Mouse (Mus musculus) heart, embryonic 10.5 days (tissue): ENCODE measurements around the gene Sec14l4. TPM values are rescaled to one million over a fixed set of nuclear protein-coding genes. Genes with fewer than 3 reads are reported as not detected.
A peak's percentile ranks its signal among the peaks of the same experiment; 100 is the strongest.

Source experiments
- DNase-seq: peaks from one replicate; pipeline ENCODE4 v3.0.0-alpha.2; 2017; ENCODE audit warnings: low spot score
- H3K27ac ChIP-seq: fragments of 300-500 bp; sonication (generic); 2 replicates; pipeline ENCODE4 v1.5.1; 2016; ENCODE audit warnings: mild to moderate bottlenecking
- H3K27me3 ChIP-seq: fragments of 300-500 bp; sonication (generic); 2 replicates; pipeline ENCODE4 v1.6.1; 2016; ENCODE audit warnings: mild to moderate bottlenecking; ENCODE audit not compliant: poor library complexity, insufficient read depth, severe bottlenecking
- H3K36me3 ChIP-seq: fragments of 300-500 bp; sonication (generic); 2 replicates; pipeline ENCODE4 v1.6.1; 2016; ENCODE audit warnings: mild to moderate bottlenecking, moderate library complexity
- H3K4me1 ChIP-seq: fragments of 300-500 bp; sonication (generic); 2 replicates; pipeline ENCODE4 v1.6.1; 2016; ENCODE audit warnings: mild to moderate bottlenecking
- H3K4me3 ChIP-seq: fragments of 300-500 bp; sonication (generic); 2 replicates; pipeline ENCODE4 v1.5.1; 2016; ENCODE audit warnings: mild to moderate bottlenecking, moderate library complexity
- H3K9me3 ChIP-seq: fragments of 300-500 bp; sonication (generic); 2 replicates; pipeline ENCODE4 v1.6.1; 2016; ENCODE audit warnings: mild to moderate bottlenecking, moderate library complexity
- WGBS: fragments of 180-500 bp; shearing (Covaris S2); methylation state at CpG from one replicate; pipeline ENCODE4 v1.1.7; 2016; 5-methylcytosine and 5-hydroxymethylcytosine counted together
- polyA plus RNA-seq: library from polyadenylated mRNA; unstranded; fragments of >200 nt; fragmentation: Nextera tagmentation; extraction: Ambion mirVana; gene quantifications from 2 replicates; pipeline ENCODE4 v1.2.1, GENCODE M21; 2016

Gene Sec14l4
- polyA plus RNA-seq, 1 experiment from 2014 or later = 0.50 TPM

- WGBS = 74% methylated on average over 4 of the region's 4 CpGs
- H3K4me3 ChIP-seq = no peak overlapping the region
Observed at GRCm38 (mm10) chr11:4034169-4034568, 2.9 kb downstream of the Sec14l4 start.

GRCm38 (mm10) chr11:4035116-4035892 is 4.0 kb downstream of the Sec14l4 start:
- no peak overlapping the region for H3K27ac ChIP-seq
- DNase-seq = peak; percentile 64
- no peak overlapping the region for H3K4me3 ChIP-seq
- peaks cover 19% of the 10 kb centered on the region for H3K4me1 ChIP-seq
- H3K36me3 ChIP-seq = no peaks in the 10 kb centered on the region
- peaks cover 20% of the 10 kb centered on the region for H3K27me3 ChIP-seq
- no peaks in the 10 kb centered on the region for H3K9me3 ChIP-seq
- 64% methylated on average over 18 of the region's 18 CpGs for WGBS

More at GRCm38 (mm10) chr11:4034169-4034568, 2.9 kb downstream of the Sec14l4 start:
- DNase-seq = no peak
- H3K27ac ChIP-seq = no peak overlapping the region
- peaks cover 19% of the 10 kb centered on the region for H3K4me1 ChIP-seq
- H3K36me3 ChIP-seq = no peaks in the 10 kb centered on the region
- H3K9me3 ChIP-seq = no peaks in the 10 kb centered on the region
- H3K27me3 ChIP-seq = peaks cover 20% of the 10 kb centered on the region

- Histone ChIP-seq H3K36me3 (no peaks in the 10 kb centered on the region), H3K27ac (no peak overlapping the region), H3K4me1 (peaks cover 19% of the 10 kb centered on the region), H3K4me3 (no peak overlapping the region), H3K9me3 (no peaks in the 10 kb centered on the region), H3K27me3 (peaks cover 17% of the 10 kb centered on the region)
- DNase-seq = peak; percentile 65
- 81% methylated on average over 6 of the region's 6 CpGs for WGBS
Observed at GRCm38 (mm10) chr11:4035916-4036315, 4.7 kb downstream of the Sec14l4 start.

- Histone ChIP-seq H3K27ac (no peak overlapping the region), H3K36me3 (no peaks in the 10 kb centered on the region), H3K9me3 (no peaks in the 10 kb centered on the region), H3K27me3 (peaks cover 11% of the 10 kb centered on the region), H3K4me3 (no peak overlapping the region), H3K4me1 (peaks cover 14% of the 10 kb centered on the region)
- DNase-seq = peak; percentile 63
- WGBS = 57% methylated on average over 9 of the region's 9 CpGs
Observed at GRCm38 (mm10) chr11:4036365-4037084, 5.3 kb downstream of the Sec14l4 start.

- DNase-seq = peak; percentile 71
- WGBS = 83% methylated on average over 4 of the region's 4 CpGs
- no peak overlapping the region for H3K27ac ChIP-seq
- no peak overlapping the region for H3K4me3 ChIP-seq
- H3K9me3 ChIP-seq = no peaks in the 10 kb centered on the region
- no peaks in the 10 kb centered on the region for H3K36me3 ChIP-seq
- H3K27me3 ChIP-seq = no peaks in the 10 kb centered on the region
- H3K4me1 ChIP-seq = peaks cover 8% of the 10 kb centered on the region; the same call in 1 of the 2 replicates
Observed at GRCm38 (mm10) chr11:4039951-4040350, 8.7 kb downstream of the Sec14l4 start.

GRCm38 (mm10) chr11:4041123-4041625 is 9.9 kb downstream of the Sec14l4 start:
- no peak overlapping the region for H3K4me3 ChIP-seq
- WGBS = 81% methylated on average over 6 of the region's 6 CpGs
- H3K27me3 ChIP-seq = no peaks in the 10 kb centered on the region
- no peaks in the 10 kb centered on the region for H3K36me3 ChIP-seq
- DNase-seq = peak; percentile 58
- no peak overlapping the region for H3K27ac ChIP-seq
- H3K9me3 ChIP-seq = no peaks in the 10 kb centered on the region
- H3K4me1 ChIP-seq = no peaks in the 10 kb centered on the region

- H3K9me3 ChIP-seq = no peaks in the 10 kb centered on the region
- no peaks in the 10 kb centered on the region for H3K36me3 ChIP-seq
- H3K27ac ChIP-seq = no peak overlapping the region
- WGBS = 88% methylated on average over 7 of the region's 7 CpGs
- no peak overlapping the region for H3K4me3 ChIP-seq
- H3K4me1 ChIP-seq = no peaks in the 10 kb centered on the region
- H3K27me3 ChIP-seq = no peaks in the 10 kb centered on the region
- peak; percentile 57 for DNase-seq
Observed at GRCm38 (mm10) chr11:4043081-4043480, 11.8 kb downstream of the Sec14l4 start.

- no peak overlapping the region for H3K4me3 ChIP-seq
- no peak for DNase-seq
- 0 out of 2 replicates have a peak, but pooled peaks cover 2% of the 10 kb centered on the region for H3K9me3 ChIP-seq
- 74% methylated on average over 5 of the region's 5 CpGs for WGBS
- H3K27ac ChIP-seq = no peak overlapping the region
- H3K27me3 ChIP-seq = no peaks in the 10 kb centered on the region
- H3K36me3 ChIP-seq = no peaks in the 10 kb centered on the region
- H3K4me1 ChIP-seq = no peaks in the 10 kb centered on the region
Observed at GRCm38 (mm10) chr11:4046526-4046925, 15.3 kb downstream of the Sec14l4 start.

GRCm38 (mm10) chr11:4047766-4048165 is 16.5 kb downstream of the Sec14l4 start:
- H3K27me3 ChIP-seq = no peaks in the 10 kb centered on the region
- H3K36me3 ChIP-seq = no peaks in the 10 kb centered on the region
- 0 out of 2 replicates have a peak, but pooled peaks cover 2% of the 10 kb centered on the region for H3K9me3 ChIP-seq
- no peak overlapping the region for H3K4me3 ChIP-seq
- H3K4me1 ChIP-seq = no peaks in the 10 kb centered on the region
- 94% methylated on average over 2 of the region's 2 CpGs for WGBS
- DNase-seq = no peak
- H3K27ac ChIP-seq = no peak overlapping the region

- no peak overlapping the region for H3K27ac ChIP-seq
- no peaks in the 10 kb centered on the region for H3K27me3 ChIP-seq
- H3K9me3 ChIP-seq = 0 out of 2 replicates have a peak, but pooled peaks cover 2% of the 10 kb centered on the region
- no peaks in the 10 kb centered on the region for H3K4me1 ChIP-seq
- 83% methylated on average over 6 of the region's 6 CpGs for WGBS
- no peak overlapping the region for H3K4me3 ChIP-seq
- no peak for DNase-seq
- no peaks in the 10 kb centered on the region for H3K36me3 ChIP-seq
Observed at GRCm38 (mm10) chr11:4048438-4048837, 17.2 kb downstream of the Sec14l4 start.

- H3K36me3 ChIP-seq = no peaks in the 10 kb centered on the region
- H3K4me3 ChIP-seq = no peak overlapping the region
- WGBS = 17% methylated on average over 5 of the region's 5 CpGs
- H3K9me3 ChIP-seq = no peaks in the 10 kb centered on the region
- no peak for DNase-seq
- H3K27ac ChIP-seq = no peak overlapping the region
- H3K27me3 ChIP-seq = no peaks in the 10 kb centered on the region
- no peaks in the 10 kb centered on the region for H3K4me1 ChIP-seq
Observed at GRCm38 (mm10) chr11:4053586-4053985, 22.3 kb downstream of the Sec14l4 start.

GRCm38 (mm10) chr11:4060866-4061575 is 29.8 kb downstream of the Sec14l4 start:
- no peaks in the 10 kb centered on the region for H3K9me3 ChIP-seq
- H3K27ac ChIP-seq = no peak overlapping the region
- no peaks in the 10 kb centered on the region for H3K4me1 ChIP-seq
- no peak overlapping the region for H3K4me3 ChIP-seq
- H3K36me3 ChIP-seq = no peaks in the 10 kb centered on the region
- 0 out of 2 replicates have a peak, but pooled peaks cover 17% of the 10 kb centered on the region for H3K27me3 ChIP-seq
- 65% methylated on average over 5 of the region's 5 CpGs for WGBS
- no peak for DNase-seq
